Mouse (Mus musculus) neural tube, embryonic 11.5 days (tissue): Measurements from ENCODE around the gene Mef2b. TPM values are rescaled to one million over a fixed set of nuclear protein-coding genes. Genes with fewer than 3 reads are reported as not detected.

ENCODE experiments used
- ATAC-seq: fragments of 200-750 bp; cut with Nextera tagmentation; 2 replicates; pipeline ENCODE4 v1.8.0; 2017; ENCODE audit warnings: moderate number of reproducible peaks, mild to moderate bottlenecking, moderate TSS enrichment, moderate library complexity; ENCODE audit not compliant: insufficient read depth, low FRiP score, low TSS enrichment
- DNase-seq: peaks from one replicate; pipeline ENCODE4 v3.0.0-alpha.2; 2015; ENCODE audit warnings: low spot score
- H3K27ac ChIP-seq: fragments of 300-500 bp; sonication (generic); 2 replicates; pipeline ENCODE4 v1.5.1; 2014; ENCODE audit warnings: low read depth, mild to moderate bottlenecking, low read length
- H3K27me3 ChIP-seq: fragments of 300-500 bp; sonication (generic); 2 replicates; pipeline ENCODE4 v1.6.1; 2014; ENCODE audit warnings: mild to moderate bottlenecking, low read length, mixed read lengths; ENCODE audit not compliant: control insufficient read depth, insufficient read depth
- H3K36me3 ChIP-seq: fragments of 300-500 bp; sonication (generic); 2 replicates; pipeline ENCODE4 v1.6.1; 2014; ENCODE audit warnings: mild to moderate bottlenecking, low read length, moderate library complexity, mixed read lengths; ENCODE audit not compliant: control insufficient read depth, insufficient read depth
- H3K4me1 ChIP-seq: fragments of 300-500 bp; sonication (generic); 2 replicates; pipeline ENCODE4 v1.6.1; 2014; ENCODE audit warnings: low read length, mixed read lengths; ENCODE audit not compliant: control insufficient read depth, insufficient read depth
- H3K4me2 ChIP-seq: fragments of 300-500 bp; sonication (generic); 2 replicates; pipeline ENCODE4 v1.6.1; 2014; ENCODE audit warnings: low read depth, mild to moderate bottlenecking, moderate library complexity
- H3K4me3 ChIP-seq: fragments of 300-500 bp; sonication (generic); 2 replicates; pipeline ENCODE4 v1.5.1; 2014; ENCODE audit warnings: low read depth, low read length
- H3K9ac ChIP-seq: fragments of 300-500 bp; sonication (generic); 2 replicates; pipeline ENCODE4 v1.6.1; 2014; ENCODE audit warnings: mild to moderate bottlenecking, low read length
- H3K9me3 ChIP-seq: fragments of 300-500 bp; sonication (generic); 2 replicates; pipeline ENCODE4 v1.6.1; 2016; ENCODE audit warnings: low read length; ENCODE audit not compliant: control insufficient read depth
- WGBS: fragments of 180-500 bp; shearing (Covaris S2); extraction: QIAGEN DNeasy Blood & Tissue Kit; methylation state at CpG from one replicate; pipeline ENCODE4 v1.1.7; 2014; 5-methylcytosine and 5-hydroxymethylcytosine counted together
- polyA plus RNA-seq: library from polyadenylated mRNA; unstranded; fragments of >200 nt; fragmentation: Nextera tagmentation; extraction: Ambion mirVana; gene quantifications from 2 replicates; pipeline ENCODE4 v1.2.1, GENCODE M21; 2014

Mef2b gene
- polyA plus RNA-seq, 1 experiment from 2014 or later: 0.58 TPM

- no peak for DNase-seq
- Histone ChIP-seq H3K9me3 (no peaks in the 10 kb centered on the region), H3K9ac (no peak overlapping the region), H3K27me3 (no peaks in the 10 kb centered on the region), H3K36me3 (peaks cover 7% of the 10 kb centered on the region; the same call in 1 of the 2 replicates), H3K27ac (no peak overlapping the region), H3K4me2 (no peak overlapping the region), H3K4me3 (no peak overlapping the region), H3K4me1 (no peaks in the 10 kb centered on the region)
- 88% methylated on average over 7 of the region's 7 CpGs for WGBS
- ATAC-seq: no peak
Observed at GRCm38 (mm10) chr8:70147678-70148607, 8.4 kb downstream of the Mef2b start.

- DNase-seq: peak; percentile 27
- H3K4me1 ChIP-seq: no peaks in the 10 kb centered on the region
- H3K36me3 ChIP-seq: no peaks in the 10 kb centered on the region
- no peak overlapping the region for H3K4me2 ChIP-seq
- H3K9me3 ChIP-seq: no peaks in the 10 kb centered on the region
- WGBS: 13% methylated on average over 13 of the region's 13 CpGs
- no peak overlapping the region for H3K27ac ChIP-seq
- no peaks in the 10 kb centered on the region for H3K27me3 ChIP-seq
- no peak overlapping the region for H3K9ac ChIP-seq
- ATAC-seq: no peak
- H3K4me3 ChIP-seq: no peak overlapping the region
Observed at GRCm38 (mm10) chr8:70150158-70150557, 10.6 kb downstream of the Mef2b start.

GRCm38 (mm10) chr8:70152537-70153257 is 13.2 kb downstream of the Mef2b start:
- Histone ChIP-seq H3K4me3 (no peak overlapping the region), H3K4me2 (peak overlapping the region; percentile 25; the same call in 1 of the 2 replicates), H3K27me3 (no peaks in the 10 kb centered on the region), H3K9me3 (no peaks in the 10 kb centered on the region), H3K9ac (no peak overlapping the region), H3K27ac (no peak overlapping the region), H3K4me1 (no peaks in the 10 kb centered on the region), H3K36me3 (no peaks in the 10 kb centered on the region)
- 13% methylated on average over 13 of the region's 22 CpGs for WGBS
- DNase-seq (peak; percentile 83), ATAC-seq (peak; percentile 92)

- Histone ChIP-seq H3K27me3 (0 out of 2 replicates have a peak, but pooled peaks cover 4% of the 10 kb centered on the region), H3K4me1 (no peaks in the 10 kb centered on the region; the same call in 1 of the 2 replicates), H3K9me3 (no peaks in the 10 kb centered on the region), H3K36me3 (no peaks in the 10 kb centered on the region), H3K4me2 (no peak overlapping the region), H3K27ac (no peak overlapping the region), H3K9ac (no peak overlapping the region), H3K4me3 (no peak overlapping the region)
- DNase-seq (no peak), ATAC-seq (no peak)
- 96% methylated on average over 1 of the region's 1 CpGs for WGBS
Observed at GRCm38 (mm10) chr8:70157240-70157800, 17.8 kb downstream of the Mef2b start.

GRCm38 (mm10) chr8:70158069-70158853 is 18.8 kb downstream of the Mef2b start:
- Histone ChIP-seq H3K36me3 (no peaks in the 10 kb centered on the region), H3K9me3 (no peaks in the 10 kb centered on the region), H3K9ac (peak overlapping the region; percentile 11; the same call in 1 of the 2 replicates), H3K27ac (no peak overlapping the region), H3K4me1 (no peaks in the 10 kb centered on the region; the same call in 1 of the 2 replicates), H3K27me3 (0 out of 2 replicates have a peak, but pooled peaks cover 4% of the 10 kb centered on the region), H3K4me3 (peak overlapping the region; percentile 35), H3K4me2 (peak overlapping the region; percentile 48)
- WGBS: 14% methylated on average over 39 of the region's 40 CpGs
- DNase-seq: peak; percentile 93
- ATAC-seq: peak; percentile 95

- Histone ChIP-seq H3K27ac (no peak overlapping the region), H3K4me3 (no peak overlapping the region)
- DNase-seq: no peak
Observed at GRCm38 (mm10) chr8:70159211-70159610, 19.7 kb downstream of the Mef2b start.

GRCm38 (mm10) chr8:70160015-70160414 is 20.5 kb downstream of the Mef2b start:
- Histone ChIP-seq H3K4me1 (no peaks in the 10 kb centered on the region; the same call in 1 of the 2 replicates), H3K36me3 (no peaks in the 10 kb centered on the region), H3K4me3 (no peak overlapping the region), H3K4me2 (no peak overlapping the region), H3K9me3 (no peaks in the 10 kb centered on the region), H3K27me3 (0 out of 2 replicates have a peak, but pooled peaks cover 4% of the 10 kb centered on the region), H3K27ac (no peak overlapping the region), H3K9ac (no peak overlapping the region)
- ATAC-seq: no peak
- 68% methylated on average over 13 of the region's 13 CpGs for WGBS
- no peak for DNase-seq

More at GRCm38 (mm10) chr8:70159211-70159610, 19.7 kb downstream of the Mef2b start:
- Histone ChIP-seq H3K9me3 (no peaks in the 10 kb centered on the region), H3K4me1 (no peaks in the 10 kb centered on the region; the same call in 1 of the 2 replicates), H3K27me3 (0 out of 2 replicates have a peak, but pooled peaks cover 4% of the 10 kb centered on the region), H3K36me3 (no peaks in the 10 kb centered on the region), H3K4me2 (no peak overlapping the region), H3K9ac (no peak overlapping the region)
- no peak for ATAC-seq
- WGBS: 92% methylated on average over 4 of the region's 4 CpGs

- no peak overlapping the region for H3K27ac ChIP-seq
- no peak for ATAC-seq
- no peaks in the 10 kb centered on the region for H3K36me3 ChIP-seq
Observed at GRCm38 (mm10) chr8:70163316-70163715, 23.8 kb downstream of the Mef2b start.

More at GRCm38 (mm10) chr8:70163316-70163715, 23.8 kb downstream of the Mef2b start:
- no peak overlapping the region for H3K4me2 ChIP-seq
- peaks cover 13% of the 10 kb centered on the region for H3K27me3 ChIP-seq
- H3K4me3 ChIP-seq: no peak overlapping the region
- no peak overlapping the region for H3K9ac ChIP-seq
- WGBS: 94% methylated on average over 3 of the region's 3 CpGs
- peaks cover 3% of the 10 kb centered on the region; the same call in 1 of the 2 replicates for H3K4me1 ChIP-seq
- DNase-seq: no peak
- no peaks in the 10 kb centered on the region for H3K9me3 ChIP-seq
